Mouse (Mus musculus): ENCODE measurements around the gene Fads6. TPM values are rescaled to one million over a fixed set of nuclear protein-coding genes. Genes with fewer than 3 reads are reported as not detected.

Gene Fads6
- total RNA-seq (2023): 2.1 and 2.4 TPM in 2 replicates

GRCm38 (mm10) chr11:115297214-115297826 lies at the start of gene Fads6:
Gene Fads6 (minus strand): TSS chr11:115297663.

GRCm38 (mm10) chr11:115334531-115334930 lies 37.1 kb upstream of the Fads6 start, which contains the start of gene Otop3:
Gene Otop3 (plus strand): TSS chr11:115334731.

GRCm38 (mm10) chr11:115321906-115322693 lies 24.6 kb upstream of the Fads6 start, which contains the start of gene Ush1g:
Gene Ush1g (minus strand): TSS chr11:115322041.

GRCm38 (mm10) chr11:115306863-115307262 lies 9.4 kb upstream of the Fads6 start, which contains the start of gene Otop2:
Gene Otop2 (plus strand): TSS chr11:115307163.

GRCm38 (mm10) chr11:115276780-115277603 lies 20.5 kb downstream of the Fads6 start, which contains the start of gene Fdxr:
Gene Fdxr (minus strand): TSS chr11:115277050.

GRCm38 (mm10) chr11:115267061-115267883 lies 30.2 kb downstream of the Fads6 start, which contains the start of gene Grin2c:
Gene Grin2c (minus strand): TSS chr11:115267243.

Other genes starting within 250 kb of the Fads6 start
- 6.4 and 10.6 TPM in 2 replicates for gene Cd300ld3, start 249.3 kb downstream of the Fads6 start, total RNA-seq (2023)
- gene Cd300e, start 235.5 kb downstream of the Fads6 start, total RNA-seq (2023): 0.36 and 0.66 TPM in 2 replicates
- 11.4 and 12.3 TPM in 2 replicates for gene Rab37, start 206.2 kb downstream of the Fads6 start, total RNA-seq (2023)
- gene Cd300lf, start 163.7 kb downstream of the Fads6 start, total RNA-seq (2023): 194 and 231 TPM in 2 replicates
- gene Slc9a3r1, start 134.3 kb downstream of the Fads6 start, total RNA-seq (2023): 170 and 194 TPM in 2 replicates
- 40.2 and 61.4 TPM in 2 replicates for gene Tmem104, start 110.2 kb downstream of the Fads6 start, total RNA-seq (2023)
- gene Nat9, start 109.8 kb downstream of the Fads6 start, total RNA-seq (2023): 18.7 and 19.1 TPM in 2 replicates
- gene Grin2c, start 30.4 kb downstream of the Fads6 start, total RNA-seq (2023): not detected in 2 replicates
- 10.2 and 10.4 TPM in 2 replicates for gene Fdxr, start 20.6 kb downstream of the Fads6 start, total RNA-seq (2023)
- gene Otop2, start 9.5 kb upstream of the Fads6 start, total RNA-seq (2023): not detected in 2 replicates
- not detected in 2 replicates for gene Ush1g, start 24.4 kb upstream of the Fads6 start, total RNA-seq (2023)
- gene Otop3, start 37.1 kb upstream of the Fads6 start, total RNA-seq (2023): not detected in 2 replicates
- 0.93 and 0.95 TPM in 2 replicates for gene Hid1, start 70.1 kb upstream of the Fads6 start, total RNA-seq (2023)
- 0.14 TPM in 1 of 2 replicates, not detected in the other for gene Cdr2l, start 84.3 kb upstream of the Fads6 start, total RNA-seq (2023)
- 23.7 and 42.3 TPM in 2 replicates for gene Mrpl58, start 106.1 kb upstream of the Fads6 start, total RNA-seq (2023)
- gene Atp5h, start 122.3 kb upstream of the Fads6 start, total RNA-seq (2023): 166 and 192 TPM in 2 replicates
- 20.6 and 26.8 TPM in 2 replicates for gene Kctd2, start 122.5 kb upstream of the Fads6 start, total RNA-seq (2023)
- gene Trim80, start 142.9 kb upstream of the Fads6 start, total RNA-seq (2023): not detected in 2 replicates
- not detected in 2 replicates for gene Slc16a5, start 164.8 kb upstream of the Fads6 start, total RNA-seq (2023)
- 79.7 and 93.7 TPM in 2 replicates for gene Armc7, start 178.0 kb upstream of the Fads6 start, total RNA-seq (2023)
- 35.0 and 36.8 TPM in 2 replicates for gene Nt5c, start 194.2 kb upstream of the Fads6 start, total RNA-seq (2023)
- 107 and 122 TPM in 2 replicates for gene Jpt1, start 216.7 kb upstream of the Fads6 start, total RNA-seq (2023)
- 130 and 148 TPM in 2 replicates for gene Sumo2, start 238.6 kb upstream of the Fads6 start, total RNA-seq (2023)

All from neutrophil, adult 65 days (primary cell).